Mouse (Mus musculus) retina, embryonic 14.5 days (tissue): ENCODE results near the gene Fgd6.

Experiments used
- DNase-seq: peaks from one replicate; pipeline ENCODE4 v3.0.0-alpha.2; 2015; ENCODE audit warnings: low spot score

The Fgd6 gene

GRCm38 (mm10) chr10:94045301-94045700 lies 9.5 kb downstream of the Fgd6 start:
- DNase-seq, result no peak

GRCm38 (mm10) chr10:94047024-94047423 lies 11.2 kb downstream of the Fgd6 start:
- DNase-seq, result no peak

- DNase-seq, result no peak
Observed at GRCm38 (mm10) chr10:94047845-94048559, 12.2 kb downstream of the Fgd6 start.

GRCm38 (mm10) chr10:94049121-94049520 lies 13.3 kb downstream of the Fgd6 start:
- DNase-seq, result no peak

GRCm38 (mm10) chr10:94050736-94051135 lies 14.9 kb downstream of the Fgd6 start:
- no peak for DNase-seq

DNA sequence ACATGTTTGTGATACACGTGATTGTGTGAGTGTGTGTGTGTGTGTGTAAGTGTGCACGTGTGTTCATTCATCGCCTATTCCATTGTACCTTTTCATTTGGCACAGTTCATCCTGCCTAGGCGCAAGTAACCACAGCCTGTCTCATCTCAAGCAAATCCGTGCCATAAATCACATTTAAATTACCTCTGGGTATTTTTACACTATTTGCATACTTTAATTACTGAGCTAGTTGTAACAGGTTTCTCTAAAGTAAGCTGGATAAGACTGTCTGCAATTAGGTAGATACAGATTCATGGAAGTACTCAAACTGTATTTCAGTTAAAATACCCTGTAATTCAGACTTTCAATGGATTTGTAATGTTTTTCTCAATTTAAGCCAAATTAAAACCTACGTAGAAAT lies 20.7 kb downstream of the Fgd6 start:
- DNase-seq, result no peak

GRCm38 (mm10) chr10:94059618-94060055 lies 23.8 kb downstream of the Fgd6 start:
- DNase-seq, result no peak

DNA sequence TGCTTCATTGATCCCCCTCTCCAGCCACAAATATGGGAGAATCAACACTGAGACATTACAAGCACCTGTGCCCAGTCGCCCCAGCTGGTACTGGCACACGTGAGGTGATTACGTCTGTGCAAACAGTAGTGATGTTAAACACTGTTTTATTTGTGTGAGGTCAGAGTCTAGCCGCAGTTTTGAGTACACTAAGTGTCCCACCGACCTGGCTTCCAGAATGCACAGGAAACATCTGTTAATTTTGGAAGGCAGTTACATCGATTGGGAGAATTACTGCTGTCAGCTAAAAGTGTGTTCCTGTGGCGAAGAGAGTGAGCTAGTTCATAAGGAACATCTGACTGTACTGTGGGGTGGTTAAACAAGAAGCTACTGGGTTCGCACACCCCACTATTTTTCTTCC lies 24.4 kb downstream of the Fgd6 start:
- no peak for DNase-seq

GRCm38 (mm10) chr10:94062357-94062756 lies 26.6 kb downstream of the Fgd6 start:
- DNase-seq, result no peak

DNA sequence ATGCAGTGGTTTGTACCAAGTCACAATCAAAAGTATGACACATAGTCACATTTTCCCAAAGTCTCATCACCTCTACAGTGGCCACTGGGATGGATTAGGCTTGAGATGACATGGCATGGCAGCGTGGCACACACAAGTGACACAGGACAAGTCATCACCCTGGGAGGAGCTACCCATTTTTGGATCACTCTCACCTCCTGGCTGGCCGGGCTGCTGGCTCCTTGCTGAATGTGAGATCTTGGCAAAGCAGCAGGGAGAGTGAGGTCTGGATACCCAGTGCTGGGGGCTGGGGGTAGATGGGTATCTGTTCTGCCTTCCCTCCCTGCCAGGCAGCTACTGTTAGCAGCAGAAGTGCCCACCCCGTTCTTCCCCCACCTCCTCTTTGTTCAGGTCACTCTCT lies 31.1 kb downstream of the Fgd6 start:
- DNase-seq, result no peak

- DNase-seq, result no peak
Observed at GRCm38 (mm10) chr10:94068701-94069100, 32.9 kb downstream of the Fgd6 start.

DNA sequence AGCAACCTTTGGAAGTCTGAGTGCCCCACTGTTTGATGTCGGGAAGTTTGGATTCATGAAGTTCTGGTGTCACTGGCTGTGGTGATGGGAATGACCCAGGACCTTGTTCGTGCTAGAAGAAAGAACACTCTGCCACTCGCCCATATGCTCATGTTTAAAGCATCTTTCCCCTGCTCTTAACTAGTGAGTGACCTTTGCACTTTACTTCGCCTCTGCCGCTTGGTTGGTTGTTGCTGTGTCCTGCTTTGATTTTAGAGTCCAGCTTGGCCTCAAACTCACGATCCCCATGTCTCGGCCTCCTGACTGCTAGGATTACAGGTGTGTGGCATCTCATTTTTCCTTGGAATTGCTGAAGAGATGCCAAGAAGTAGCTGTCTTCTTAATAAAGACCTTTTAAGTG lies 35.8 kb downstream of the Fgd6 start:
- no peak for DNase-seq

- no peak for DNase-seq
Observed at GRCm38 (mm10) chr10:94072261-94072915, 36.6 kb downstream of the Fgd6 start.

GRCm38 (mm10) chr10:94072916-94073465 lies 37.2 kb downstream of the Fgd6 start:
- no peak for DNase-seq

DNA sequence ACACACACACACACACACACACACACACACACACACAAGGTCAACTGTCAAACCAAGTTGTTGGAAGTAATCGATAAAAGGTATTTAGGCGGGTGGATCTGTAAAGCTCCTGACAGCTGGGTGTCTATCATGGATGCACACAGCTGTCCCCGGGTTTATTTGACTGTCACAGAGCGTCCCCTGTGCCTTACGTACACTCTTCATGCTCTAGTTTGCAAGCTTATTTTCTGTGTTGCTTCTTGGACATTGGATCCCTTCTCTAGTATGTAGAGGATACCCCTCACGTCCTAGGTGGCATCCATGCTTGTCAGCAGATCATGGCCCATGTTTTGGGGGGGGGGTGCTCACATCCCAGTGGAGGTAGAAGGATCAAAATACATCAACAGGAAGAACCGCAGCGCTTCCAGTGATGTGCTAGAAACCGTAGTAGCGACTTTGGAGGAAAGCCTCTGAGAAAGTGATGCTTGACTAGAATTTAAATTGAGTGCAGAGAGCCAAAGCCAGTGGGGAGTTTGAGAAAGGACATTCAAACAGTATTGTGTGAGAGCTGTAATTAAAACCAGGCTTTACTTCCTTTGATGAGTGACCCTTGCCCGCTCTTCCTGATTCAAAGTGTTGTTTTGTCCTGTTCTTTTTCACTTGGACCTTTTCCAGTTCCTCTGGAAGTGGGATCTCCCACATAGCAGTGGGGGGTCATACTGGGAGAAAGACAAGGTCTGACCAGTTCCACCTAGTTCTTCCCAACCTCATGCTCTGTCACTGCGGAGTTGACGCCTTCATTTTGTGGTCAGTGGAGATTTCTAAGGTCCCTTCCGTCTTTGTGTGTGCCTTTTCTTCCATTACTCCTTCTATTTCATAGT lies 41.4 kb downstream of the Fgd6 start:
- DNase-seq, result no peak

GRCm38 (mm10) chr10:94080740-94081139 lies 44.9 kb downstream of the Fgd6 start:
- no peak for DNase-seq

GRCm38 (mm10) chr10:94082040-94082734 lies 46.4 kb downstream of the Fgd6 start:
- DNase-seq, result no peak

DNA sequence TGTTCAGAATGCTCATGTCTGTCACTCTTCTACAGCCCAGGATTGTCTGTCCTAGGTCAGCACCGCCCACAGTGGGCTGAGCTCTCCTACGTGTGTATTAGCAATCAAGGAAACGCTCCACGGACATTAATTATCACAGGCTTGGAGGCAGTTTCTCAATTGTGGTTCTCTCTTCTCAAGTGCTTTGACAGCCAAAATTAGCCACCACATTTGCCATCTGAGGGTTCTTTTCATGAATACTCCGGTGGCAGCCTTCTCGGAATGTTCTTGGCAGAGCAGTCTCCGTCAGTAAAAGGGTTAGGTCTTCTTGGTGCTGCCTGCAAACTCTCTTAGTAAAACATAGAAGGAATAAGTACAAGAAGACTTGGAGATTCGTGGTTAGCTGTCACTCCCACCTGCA lies 50.5 kb downstream of the Fgd6 start:
- DNase-seq, result no peak

- no peak for DNase-seq
Observed at GRCm38 (mm10) chr10:94087367-94088077, 51.7 kb downstream of the Fgd6 start.

DNA sequence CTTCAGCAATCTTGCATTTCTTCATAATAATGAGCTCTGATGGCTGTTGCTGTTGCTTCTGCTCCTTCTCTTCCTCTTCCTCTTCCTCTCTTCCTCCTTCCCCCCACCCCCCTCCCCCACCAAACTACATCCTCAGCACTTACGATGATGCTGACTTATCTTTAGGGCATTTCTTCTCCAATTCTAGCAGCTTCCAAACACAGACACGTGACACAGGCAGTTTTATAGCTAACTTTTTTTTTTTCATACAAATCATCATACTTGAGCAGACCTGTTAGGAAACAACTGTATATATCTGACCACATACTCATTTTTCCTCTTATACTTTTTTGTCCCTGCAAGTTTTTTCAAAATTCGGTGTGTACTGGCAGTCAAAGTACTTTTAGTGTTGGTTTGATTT lies 54.2 kb downstream of the Fgd6 start:
- no peak for DNase-seq

DNA sequence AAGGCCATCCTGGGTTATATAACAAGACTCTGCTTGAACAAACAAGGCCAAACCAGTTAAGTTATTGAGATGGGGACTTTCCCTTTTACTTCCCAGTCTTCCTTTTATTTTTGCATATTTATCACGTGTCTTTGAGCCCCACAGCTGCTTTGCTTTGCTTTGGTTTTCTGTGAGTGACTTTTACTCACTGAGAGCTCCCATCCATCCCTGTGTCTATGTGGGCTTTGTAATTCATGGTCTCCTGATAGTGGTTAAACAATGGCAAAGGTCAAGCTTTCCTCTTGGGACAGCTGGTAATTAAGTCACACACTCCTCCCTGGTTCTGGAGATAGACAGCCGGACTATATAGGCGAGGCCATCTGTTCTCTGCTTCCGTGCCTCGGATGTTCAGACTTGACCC lies 57.7 kb downstream of the Fgd6 start:
- DNase-seq, result peak; percentile 53
